Mouse (Mus musculus) CH12.LX (cell line): Measurements from ENCODE around the gene Gtf2a2. TPM values are rescaled to one million over a fixed set of nuclear protein-coding genes. Genes with fewer than 3 reads are reported as not detected.

Experiments used
- DNase-seq: peaks from one replicate; pipeline ENCODE4 v3.0.0-alpha.2; 2013; ENCODE audit errors: extremely low read depth
- H3K27ac ChIP-seq: 2 replicates; pipeline ENCODE4 v1.5.1; 2012; ENCODE audit warnings: low read depth, mild to moderate bottlenecking, control low read depth, moderate library complexity; ENCODE audit not compliant: insufficient read depth
- H3K27me3 ChIP-seq: replicated peaks from 2 replicates; pipeline ENCODE3; 2012; ENCODE audit warnings: inconsistent platforms
- H3K36me3 ChIP-seq, 2 experiments: replicated peaks in 1 of 2; 2 replicates each; pipeline versions ENCODE3 to v1.6.1; 2012; ENCODE audit warnings: inconsistent platforms in 1 of 2, low read length in 1 of 2, mild to moderate bottlenecking in 1 of 2, mixed read lengths in 1 of 2, moderate library complexity in 1 of 2; ENCODE audit not compliant: control insufficient read depth in 1 of 2, insufficient read depth in 1 of 2
- H3K4me1 ChIP-seq, 2 experiments: 2 replicates each; pipeline ENCODE4 v1.6.1; 2012; ENCODE audit warnings: inconsistent platforms in 1 of 2, moderate library complexity in 1 of 2; ENCODE audit not compliant: insufficient read depth in 2 of 2, control insufficient read depth in 1 of 2
- H3K4me2 ChIP-seq: 2 replicates; pipeline ENCODE4 v1.6.1; 2012; ENCODE audit warnings: low read depth, mild to moderate bottlenecking, control low read depth; ENCODE audit not compliant: poor library complexity, insufficient read depth, severe bottlenecking
- H3K4me3 ChIP-seq, 3 experiments: fragments of 150-350 bp in 1 of 3; sonication (generic) in 1 of 3; replicated peaks in 1 of 3; 2 replicates each; pipeline versions ENCODE3 to v1.5.1; 2011 to 2012; ENCODE audit warnings: low read depth in 2 of 3, low read length in 2 of 3, mild to moderate bottlenecking in 2 of 3, moderate library complexity in 2 of 3, control low read depth in 1 of 3, improper control_type of control experiment in 1 of 3, inconsistent platforms in 1 of 3, mixed read lengths in 1 of 3; ENCODE audit not compliant: poor library complexity in 1 of 3
- H3K79me2 ChIP-seq: replicated peaks from 2 replicates; pipeline ENCODE4 v1.6.1; 2012; ENCODE audit warnings: mild to moderate bottlenecking, moderate library complexity; ENCODE audit not compliant: control insufficient read depth, poor library complexity, insufficient read depth, severe bottlenecking; ENCODE audit errors: extremely low read depth
- H3K9ac ChIP-seq: 2 replicates; pipeline ENCODE4 v1.6.1; 2012; ENCODE audit warnings: low read depth, mild to moderate bottlenecking, control low read depth, moderate library complexity; ENCODE audit not compliant: insufficient read depth
- H3K9me3 ChIP-seq: replicated peaks from 2 replicates; pipeline ENCODE3; 2012; ENCODE audit warnings: low read length, inconsistent platforms, mixed read lengths
- BHLHE40 ChIP-seq: IDR thresholded peaks from 2 replicates; pipeline ENCODE4 v1.6.1; 2011; ENCODE audit warnings: mild to moderate bottlenecking, low read depth, low read length, improper control_type of control experiment
- CHD1 ChIP-seq: IDR thresholded peaks from 2 replicates; pipeline ENCODE4 v1.6.1; 2012; ENCODE audit warnings: low read depth, low read length, improper control_type of control experiment, inconsistent platforms
- CTCF ChIP-seq, 2 experiments: IDR thresholded peaks in 1 of 2; conservative IDR thresholded peaks in 1 of 2; 2 replicates each; pipeline ENCODE4 v1.5.1; 2011 to 2012; ENCODE audit warnings: low read depth in 2 of 2, low read length in 2 of 2, improper control_type of control experiment in 1 of 2, inconsistent platforms in 1 of 2, mild to moderate bottlenecking in 1 of 2, moderate library complexity in 1 of 2
- ELF1 ChIP-seq: IDR thresholded peaks from 2 replicates; pipeline ENCODE4 v1.6.1; 2014; ENCODE audit warnings: low read depth, mild to moderate bottlenecking, inconsistent platforms, low read length, improper control_type of control experiment
- EP300 ChIP-seq: IDR thresholded peaks from 2 replicates; pipeline ENCODE4 v1.6.1; 2011; ENCODE audit warnings: low read length, improper control_type of control experiment
- ETS1 ChIP-seq: conservative IDR thresholded peaks from 2 replicates; pipeline ENCODE4 v1.6.1; 2012; ENCODE audit warnings: low read depth, mild to moderate bottlenecking, inconsistent platforms, low read length, improper control_type of control experiment, moderate library complexity
- GABPA ChIP-seq: IDR thresholded peaks from 2 replicates; pipeline ENCODE4 v1.6.1; 2012; ENCODE audit warnings: low read depth, low read length, improper control_type of control experiment, inconsistent platforms; ENCODE audit not compliant: insufficient replicate concordance
- IRF4 ChIP-seq: IDR thresholded peaks from 2 replicates; pipeline ENCODE4 v1.6.1; 2014; ENCODE audit warnings: low read depth, mild to moderate bottlenecking, inconsistent platforms, low read length, improper control_type of control experiment
- MAFK ChIP-seq: IDR thresholded peaks from 2 replicates; pipeline ENCODE4 v1.6.1; 2011; ENCODE audit warnings: low read length, improper control_type of control experiment; ENCODE audit not compliant: insufficient replicate concordance
- MAX ChIP-seq: IDR thresholded peaks from 2 replicates; pipeline ENCODE4 v1.6.1; 2011; ENCODE audit warnings: low read length, improper control_type of control experiment
- MAZ ChIP-seq: IDR thresholded peaks from 2 replicates; pipeline ENCODE4 v1.6.1; 2012; ENCODE audit warnings: low read depth, mild to moderate bottlenecking, inconsistent platforms, low read length, improper control_type of control experiment, moderate library complexity
- MEF2A ChIP-seq: IDR thresholded peaks from 2 replicates; pipeline ENCODE4 v1.6.1; 2014; ENCODE audit warnings: low read depth, mild to moderate bottlenecking, inconsistent platforms, low read length, improper control_type of control experiment, borderline replicate concordance
- NELFE ChIP-seq: IDR thresholded peaks from 2 replicates; pipeline ENCODE4 v1.6.1; 2011; ENCODE audit warnings: low read depth, low read length, improper control_type of control experiment
- NRF1 ChIP-seq: IDR thresholded peaks from 2 replicates; pipeline ENCODE4 v1.6.1; 2014; ENCODE audit warnings: low read depth, mild to moderate bottlenecking, inconsistent platforms, low read length, improper control_type of control experiment, moderate library complexity
- PAX5 ChIP-seq: IDR thresholded peaks from 2 replicates; pipeline ENCODE4 v1.6.1; 2012; ENCODE audit warnings: low read length, inconsistent platforms, mixed read lengths
- POLR2AphosphoS2 ChIP-seq: IDR thresholded peaks from 2 replicates; pipeline ENCODE4 v1.6.1; 2011; ENCODE audit warnings: low read depth, low read length, improper control_type of control experiment
- RAD21 ChIP-seq: IDR thresholded peaks from 2 replicates; pipeline ENCODE4 v1.6.1; 2011; ENCODE audit warnings: low read depth, mild to moderate bottlenecking, low read length, improper control_type of control experiment, moderate library complexity
- SIN3A ChIP-seq: IDR thresholded peaks from 2 replicates; pipeline ENCODE4 v1.6.1; 2012; ENCODE audit warnings: low read length, improper control_type of control experiment, inconsistent platforms
- SMC3 ChIP-seq: IDR thresholded peaks from 2 replicates; pipeline ENCODE4 v1.6.1; 2011; ENCODE audit warnings: low read depth, low read length, improper control_type of control experiment
- TBP ChIP-seq: conservative IDR thresholded peaks from 2 replicates; pipeline ENCODE4 v1.6.1; 2011; ENCODE audit warnings: low read depth, low read length, improper control_type of control experiment
- UBTF ChIP-seq: IDR thresholded peaks from 2 replicates; pipeline ENCODE4 v1.6.1; 2012; ENCODE audit warnings: low read depth, mild to moderate bottlenecking, inconsistent platforms, low read length, improper control_type of control experiment, moderate library complexity
- USF1 ChIP-seq: IDR thresholded peaks from 2 replicates; pipeline ENCODE4 v1.6.1; 2014; ENCODE audit warnings: low read depth, mild to moderate bottlenecking, inconsistent platforms, low read length, improper control_type of control experiment
- USF2 ChIP-seq: conservative IDR thresholded peaks from 2 replicates; pipeline ENCODE4 v1.6.1; 2011; ENCODE audit warnings: low read depth, low read length, improper control_type of control experiment
- ZC3H11A ChIP-seq: IDR thresholded peaks from 2 replicates; pipeline ENCODE4 v1.6.1; 2012; ENCODE audit warnings: low read depth, mild to moderate bottlenecking, inconsistent platforms, low read length, improper control_type of control experiment
- ZKSCAN1 ChIP-seq: IDR thresholded peaks from 2 replicates; pipeline ENCODE4 v1.6.1; 2012; ENCODE audit warnings: low read depth, inconsistent platforms, low read length, improper control_type of control experiment, borderline replicate concordance
- ZNF384 ChIP-seq: IDR thresholded peaks from 2 replicates; pipeline ENCODE4 v1.6.1; 2012; ENCODE audit warnings: low read depth, low read length, improper control_type of control experiment, inconsistent platforms
- dilution Hi-C: fragments of 300-500 bp; cut with MboI; formaldehyde crosslinking; loops from 2 replicates; pipeline ENCODE4 v1.14.3; 2020; ENCODE audit warnings: low sequenced_read_pairs; ENCODE audit not compliant: extremely low pct_unique_long_range_greater_than_20kb, extremely low pct_ligation_motif_present
- in situ Hi-C: fragments of 300-500 bp; cut with MboI; formaldehyde crosslinking; loops from 3 replicates; pipeline ENCODE4 v1.14.3; 2019; ENCODE audit warnings: low sequenced_read_pairs, low pct_ligation_motif_present, low pct_unique_long_range_greater_than_20kb, mixed read lengths
- polyA plus RNA-seq: library from polyadenylated mRNA; unstranded; fragments of >175 nt; gene quantifications from 2 replicates; pipeline ENCODE4 v1.2.1, GENCODE M21; 2012; ENCODE audit warnings: low read depth; ENCODE audit not compliant: insufficient read length
- total RNA-seq, 2 experiments: library from RNA; depleted of rRNA; stranded (reverse); fragments of 300-350 nt in 1 of 2; fragments of >200 nt in 1 of 2; gene quantifications; 2 replicates each; pipeline ENCODE4 v1.2.3; 2012 to 2014

Gtf2a2 gene
- total and polyA plus RNA-seq, 3 experiments = 51.1 to 156 (median 109) TPM

GRCm38 (mm10) chr9:69990346-69990745 lies 22.0 kb upstream of the Gtf2a2 start:
- in situ Hi-C loops = no loop called here
- peaks cover 8 to 27% of the 10 kb centered on the region in 2 experiments for H3K36me3 ChIP-seq
- H3K9me3 ChIP-seq = no peaks in the 10 kb centered on the region
- peak overlapping the region; percentile 83; the same call in 1 of the 2 replicates for H3K4me2 ChIP-seq
- TF ChIP-seq TBP = no peak
- TF ChIP-seq SMC3 = peak; percentile 19; the same call in 1 of the 2 replicates
- no peak for TF ChIP-seq MAZ
- no peak for TF ChIP-seq CHD1
- TF ChIP-seq UBTF = no peak
- TF ChIP-seq MEF2A = no peak
- TF ChIP-seq ZKSCAN1 = no peak
- no peak for TF ChIP-seq ETS1
- TF ChIP-seq USF1 = no peak
- peak in 1 of 2 experiments; percentile 37; a peak in 2 of 4 replicates for TF ChIP-seq CTCF (conservative IDR thresholded peaks at IDR 0.05 in 1 of 2, IDR thresholded peaks at IDR 0.05 in 1 of 2; ENCODE audit: low read depth in 2 of 2, low read length in 2 of 2)
- no peak for TF ChIP-seq NRF1
- peak; percentile 22 for TF ChIP-seq RAD21
- 0 out of 2 replicates have a peak, but pooled peaks have one; percentile 30 for TF ChIP-seq MAX
- TF ChIP-seq ZNF384 = peak; percentile 84
- no peak for TF ChIP-seq PAX5
- no peak for TF ChIP-seq ELF1
- TF ChIP-seq ZC3H11A = no peak
- TF ChIP-seq, all 38 proteins: peak for 5
- DNase-seq = no peak
- Histone ChIP-seq H3K4me1 (peaks cover 6 to 56% of the 10 kb centered on the region in 2 experiments; a peak in 3 of 4 replicates), H3K27me3 (no peaks in the 10 kb centered on the region), H3K4me3 (peak overlapping the region; percentile 85 to 99 (median 94)), H3K79me2 (peaks cover 41% of the 10 kb centered on the region), H3K9ac (peak overlapping the region; percentile 74), H3K27ac (no peak overlapping the region)
- dilution Hi-C loops = no loop called here

DNA sequence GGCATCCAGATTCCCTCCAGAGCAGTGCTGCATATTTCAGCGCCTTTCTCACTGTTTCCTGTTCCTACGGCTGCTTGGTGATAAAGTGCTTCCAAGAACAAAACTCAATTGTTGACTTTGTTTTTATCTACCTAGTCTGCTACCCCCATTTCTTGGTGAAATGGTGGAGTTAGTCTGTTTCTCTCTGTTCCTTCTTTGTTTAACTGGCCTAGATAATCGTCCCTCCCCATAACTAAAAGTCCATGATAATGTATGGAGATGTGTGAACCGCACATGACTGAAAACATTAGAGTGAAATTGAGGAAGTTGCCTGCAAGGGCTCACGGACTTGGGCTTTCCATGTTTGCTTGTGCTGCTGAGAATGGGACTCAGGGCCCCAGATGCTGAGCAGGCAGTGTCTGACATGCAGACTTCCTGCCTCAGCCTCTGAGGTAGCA lies 19.5 kb upstream of the Gtf2a2 start:
- Histone ChIP-seq H3K79me2 (peaks cover 41% of the 10 kb centered on the region), H3K27ac (peak overlapping the region; percentile 31; the same call in 1 of the 2 replicates), H3K4me1 (peaks cover 6 to 52% of the 10 kb centered on the region in 2 experiments; a peak in 3 of 4 replicates), H3K36me3 (peaks cover 21 to 48% of the 10 kb centered on the region in 2 experiments), H3K4me2 (peak overlapping the region; percentile 61), H3K9ac (0 out of 2 replicates have a peak overlapping the region, but pooled peaks have one; percentile 30), H3K27me3 (no peaks in the 10 kb centered on the region), H3K4me3 (peak overlapping the region in 1 of 3 experiments; percentile 10), H3K9me3 (no peaks in the 10 kb centered on the region)
- DNase-seq = peak; percentile 69
- in situ Hi-C loops = no loop called here
- TF ChIP-seq USF2 = no peak
- no peak for TF ChIP-seq POLR2AphosphoS2
- TF ChIP-seq RAD21 = no peak
- no peak for TF ChIP-seq SIN3A
- TF ChIP-seq ELF1 = 0 out of 2 replicates have a peak, but pooled peaks have one; percentile 42
- peak; percentile 90 for TF ChIP-seq BHLHE40
- TF ChIP-seq MAFK = peak; percentile 60; the same call in 1 of the 2 replicates
- TF ChIP-seq EP300 = peak; percentile 66; the same call in 1 of the 2 replicates
- no peak for TF ChIP-seq MAX
- TF ChIP-seq IRF4 = peak; percentile 40
- TF ChIP-seq CHD1 = no peak
- TF ChIP-seq NELFE = no peak
- no peak for TF ChIP-seq TBP
- TF ChIP-seq NRF1 = no peak
- TF ChIP-seq CTCF (conservative IDR thresholded peaks at IDR 0.05 in 1 of 2, IDR thresholded peaks at IDR 0.05 in 1 of 2; ENCODE audit: low read depth in 2 of 2, low read length in 2 of 2) = no peak
- peak; percentile 30; the same call in 1 of the 2 replicates for TF ChIP-seq ETS1
- TF ChIP-seq GABPA = no peak
- dilution Hi-C loops = no loop called here
